Mouse (Mus musculus): ENCODE results near the gene Col16a1. TPM values are rescaled to one million over a fixed set of nuclear protein-coding genes. Genes with fewer than 3 reads are reported as not detected.

Gene Col16a1
- polyA plus RNA-seq, 1 experiment from 2014 or later = 5.6 TPM

DNA sequence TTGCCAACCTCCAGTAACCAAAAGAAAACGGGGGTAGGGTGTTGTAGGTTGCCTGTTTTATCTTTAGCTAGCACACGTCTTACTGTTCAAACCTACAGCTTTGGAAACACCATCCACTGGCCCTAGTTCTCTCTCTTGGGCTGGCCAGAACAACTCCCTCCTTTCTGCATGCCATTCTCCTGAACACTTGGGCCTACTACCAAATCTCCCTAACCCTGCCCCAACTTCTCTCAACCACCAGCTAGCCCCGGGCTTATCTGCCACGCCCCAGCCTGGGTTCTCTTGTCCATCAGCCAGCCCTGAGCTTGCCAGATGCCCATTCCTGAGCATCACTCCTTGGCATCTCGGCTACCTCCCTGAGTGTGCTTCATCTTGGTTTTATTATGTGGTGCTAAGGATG, 81.3 kb downstream of the Col16a1 start:
- Histone ChIP-seq H3K27me3 (ENCODE audit: control insufficient read depth, insufficient read depth, low read length) (no peaks in the 10 kb centered on the region), H3K36me3 (replicated peaks; ENCODE audit: control insufficient read depth, insufficient read depth, low read depth, low read length) (no peaks in the 10 kb centered on the region; the same call in none of the 2 replicates), H3K9ac (replicated peaks; ENCODE audit: low read length) (no peak overlapping the region), H3K27ac (replicated peaks; ENCODE audit: low read depth, low read length) (no peak overlapping the region), H3K9me3 (replicated peaks; ENCODE audit: control insufficient read depth, low read length) (no peaks in the 10 kb centered on the region), H3K4me2 (ENCODE audit: low read depth, low read length) (no peak overlapping the region), H3K4me3 (ENCODE audit: low read depth, low read length) (no peak overlapping the region), H3K4me1 (ENCODE audit: control insufficient read depth, insufficient read depth, low read length) (no peaks in the 10 kb centered on the region)
- ATAC-seq (replicated peaks; ENCODE audit: insufficient number of reproducible peaks, low FRiP score, low TSS enrichment, low read depth) (no peak), DNase-seq (ENCODE audit: low spot score) (no peak)
- WGBS = 82% methylated on average over 5 of the region's 5 CpGs

DNA sequence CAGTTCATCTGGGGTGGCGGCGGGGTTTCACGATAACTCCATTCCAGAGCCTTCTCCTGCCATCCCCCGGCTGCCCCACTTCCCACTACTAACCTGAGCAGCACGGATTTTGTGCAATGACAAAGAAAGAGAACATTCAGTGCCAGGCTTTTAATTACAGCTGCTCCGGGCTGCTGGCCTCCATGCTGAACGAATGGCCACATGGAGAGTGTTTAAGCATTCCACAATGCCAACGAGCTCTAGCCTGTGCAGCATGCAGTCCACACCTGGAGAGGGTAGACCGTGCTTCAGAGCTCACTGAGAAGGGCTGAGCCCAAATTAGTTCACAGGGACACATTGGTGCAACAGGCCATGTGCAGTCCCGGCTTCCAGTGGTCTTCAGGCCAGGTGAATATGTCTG, 82.4 kb downstream of the Col16a1 start:
- Histone ChIP-seq H3K4me1 (ENCODE audit: control insufficient read depth, insufficient read depth, low read length) (no peaks in the 10 kb centered on the region), H3K4me2 (ENCODE audit: low read depth, low read length) (no peak overlapping the region), H3K27me3 (ENCODE audit: control insufficient read depth, insufficient read depth, low read length) (no peaks in the 10 kb centered on the region), H3K9ac (replicated peaks; ENCODE audit: low read length) (no peak overlapping the region), H3K36me3 (replicated peaks; ENCODE audit: control insufficient read depth, insufficient read depth, low read depth, low read length) (no peaks in the 10 kb centered on the region; the same call in 1 of the 2 replicates), H3K4me3 (ENCODE audit: low read depth, low read length) (no peak overlapping the region), H3K9me3 (replicated peaks; ENCODE audit: control insufficient read depth, low read length) (no peaks in the 10 kb centered on the region), H3K27ac (replicated peaks; ENCODE audit: low read depth, low read length) (no peak overlapping the region)
- ATAC-seq (replicated peaks; ENCODE audit: insufficient number of reproducible peaks, low FRiP score, low TSS enrichment, low read depth) (no peak), DNase-seq (ENCODE audit: low spot score) (no peak)
- WGBS = 79% methylated on average over 10 of the region's 10 CpGs

DNA sequence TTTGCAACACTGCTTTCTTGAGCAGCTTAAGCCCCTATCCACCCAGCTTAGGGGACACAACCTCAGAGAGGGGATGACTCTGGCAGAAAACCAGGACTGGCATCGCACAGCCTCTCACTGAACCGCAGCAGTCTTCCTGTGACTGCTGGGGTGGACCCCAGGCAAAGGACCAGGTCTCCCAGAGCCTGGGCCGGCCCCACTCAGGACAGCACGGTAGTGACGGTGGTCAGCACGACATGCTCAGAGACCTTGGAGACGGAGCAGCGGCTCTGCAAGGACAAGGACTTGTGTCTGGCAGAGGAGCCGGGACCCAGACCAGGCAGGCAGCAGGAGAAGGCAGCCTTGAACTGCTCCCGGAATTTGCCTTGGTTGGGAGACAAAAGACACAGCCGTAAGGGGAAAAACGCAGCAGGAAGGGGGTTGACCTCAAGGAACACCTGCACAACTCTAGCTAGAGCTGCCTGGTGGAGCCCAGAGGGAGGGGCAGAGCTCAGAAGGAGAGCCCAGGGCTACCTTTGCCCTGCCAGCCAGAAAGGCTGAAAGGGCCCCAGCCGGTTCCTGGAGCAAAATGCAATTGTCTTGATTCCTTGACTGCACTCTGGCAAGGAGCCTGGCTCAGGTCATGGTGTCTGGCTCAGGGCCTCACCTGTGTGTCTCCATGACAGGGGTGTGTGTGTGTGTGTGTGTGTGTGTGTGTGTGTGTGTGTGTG, 83.2 kb downstream of the Col16a1 start:
- 56% methylated on average over 13 of the region's 13 CpGs for WGBS
- no peak overlapping the region for H3K9ac ChIP-seq (replicated peaks; ENCODE audit: low read length)

DNA sequence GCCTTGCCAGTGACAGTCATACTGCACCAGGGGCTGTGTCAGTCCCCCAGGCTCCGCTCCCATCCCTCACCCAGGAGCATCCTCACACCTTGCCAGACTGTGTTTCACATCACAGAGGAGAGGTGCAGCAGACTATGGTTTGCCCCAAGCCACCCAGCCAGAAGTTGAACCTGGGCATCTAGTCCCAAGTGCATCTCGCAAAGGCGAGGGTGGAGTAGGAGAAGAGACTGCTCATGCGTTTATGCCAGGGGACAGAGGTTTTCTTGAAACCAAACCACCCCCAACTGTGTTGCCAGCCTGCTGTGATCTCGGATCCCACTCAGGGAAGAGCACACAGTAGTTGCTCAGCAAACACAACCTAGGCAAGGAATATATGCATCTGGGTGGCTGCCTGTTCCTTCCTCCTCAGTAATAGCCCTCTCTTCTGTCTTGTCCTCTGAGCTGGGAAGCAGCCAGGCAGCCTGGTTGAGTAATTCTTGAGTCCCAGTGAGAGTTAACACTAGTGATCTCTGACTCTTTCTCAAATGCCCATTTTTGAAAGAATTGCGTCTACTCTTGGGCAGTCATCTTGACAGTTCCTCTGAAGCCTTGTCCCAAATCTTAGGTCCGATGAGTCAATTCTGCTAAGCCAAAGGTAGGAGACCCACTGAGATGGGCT, 83.9 kb downstream of the Col16a1 start:
- DNase-seq (ENCODE audit: low spot score) (no peak), ATAC-seq (replicated peaks; ENCODE audit: insufficient number of reproducible peaks, low FRiP score, low TSS enrichment, low read depth) (no peak)
- no peak overlapping the region for H3K4me2 ChIP-seq (ENCODE audit: low read depth, low read length)
- H3K27ac ChIP-seq (replicated peaks; ENCODE audit: low read depth, low read length) = no peak overlapping the region
- no peaks in the 10 kb centered on the region for H3K36me3 ChIP-seq (replicated peaks; ENCODE audit: control insufficient read depth, insufficient read depth, low read depth, low read length)
- WGBS = 85% methylated on average over 7 of the region's 7 CpGs
- H3K9me3 ChIP-seq (replicated peaks; ENCODE audit: control insufficient read depth, low read length) = no peaks in the 10 kb centered on the region
- no peaks in the 10 kb centered on the region for H3K4me1 ChIP-seq (ENCODE audit: control insufficient read depth, insufficient read depth, low read length)
- H3K4me3 ChIP-seq (ENCODE audit: low read depth, low read length) = no peak overlapping the region
- no peak overlapping the region for H3K9ac ChIP-seq (replicated peaks; ENCODE audit: low read length)
- no peaks in the 10 kb centered on the region for H3K27me3 ChIP-seq (ENCODE audit: control insufficient read depth, insufficient read depth, low read length)

More for the DNA sequence above, 83.2 kb downstream of the Col16a1 start:
- no peak overlapping the region for H3K27ac ChIP-seq (replicated peaks; ENCODE audit: low read depth, low read length)
- H3K36me3 ChIP-seq (replicated peaks; ENCODE audit: control insufficient read depth, insufficient read depth, low read depth, low read length) = no peaks in the 10 kb centered on the region
- no peaks in the 10 kb centered on the region for H3K4me1 ChIP-seq (ENCODE audit: control insufficient read depth, insufficient read depth, low read length)
- no peak for DNase-seq (ENCODE audit: low spot score)
- no peak for ATAC-seq (replicated peaks; ENCODE audit: insufficient number of reproducible peaks, low FRiP score, low TSS enrichment, low read depth)
- H3K4me3 ChIP-seq (ENCODE audit: low read depth, low read length) = no peak overlapping the region
- H3K9me3 ChIP-seq (replicated peaks; ENCODE audit: control insufficient read depth, low read length) = no peaks in the 10 kb centered on the region
- H3K4me2 ChIP-seq (ENCODE audit: low read depth, low read length) = no peak overlapping the region
- H3K27me3 ChIP-seq (ENCODE audit: control insufficient read depth, insufficient read depth, low read length) = no peaks in the 10 kb centered on the region

DNA sequence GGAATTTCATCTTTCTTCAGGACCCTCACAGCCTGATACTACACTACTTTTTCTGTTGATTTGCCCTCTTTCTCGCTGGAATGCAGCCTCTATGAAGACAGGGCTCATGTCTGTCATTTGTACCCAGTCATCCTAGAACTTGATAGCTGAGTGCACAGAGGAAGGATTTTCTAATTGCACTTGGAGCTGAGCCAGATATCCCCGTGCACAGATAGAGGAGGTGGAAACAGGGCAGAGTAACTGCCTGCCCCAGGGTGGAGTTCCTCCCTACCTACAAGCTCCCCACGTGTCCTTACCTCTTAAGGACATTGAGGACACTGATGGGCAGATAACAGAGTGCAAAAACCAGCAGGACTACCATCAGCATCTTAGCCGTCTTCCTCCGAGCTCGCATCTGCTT, 85.8 kb downstream of the Col16a1 start:
- H3K27ac ChIP-seq (replicated peaks; ENCODE audit: low read depth, low read length) = no peak overlapping the region
- 66% methylated on average over 6 of the region's 6 CpGs for WGBS

DNA sequence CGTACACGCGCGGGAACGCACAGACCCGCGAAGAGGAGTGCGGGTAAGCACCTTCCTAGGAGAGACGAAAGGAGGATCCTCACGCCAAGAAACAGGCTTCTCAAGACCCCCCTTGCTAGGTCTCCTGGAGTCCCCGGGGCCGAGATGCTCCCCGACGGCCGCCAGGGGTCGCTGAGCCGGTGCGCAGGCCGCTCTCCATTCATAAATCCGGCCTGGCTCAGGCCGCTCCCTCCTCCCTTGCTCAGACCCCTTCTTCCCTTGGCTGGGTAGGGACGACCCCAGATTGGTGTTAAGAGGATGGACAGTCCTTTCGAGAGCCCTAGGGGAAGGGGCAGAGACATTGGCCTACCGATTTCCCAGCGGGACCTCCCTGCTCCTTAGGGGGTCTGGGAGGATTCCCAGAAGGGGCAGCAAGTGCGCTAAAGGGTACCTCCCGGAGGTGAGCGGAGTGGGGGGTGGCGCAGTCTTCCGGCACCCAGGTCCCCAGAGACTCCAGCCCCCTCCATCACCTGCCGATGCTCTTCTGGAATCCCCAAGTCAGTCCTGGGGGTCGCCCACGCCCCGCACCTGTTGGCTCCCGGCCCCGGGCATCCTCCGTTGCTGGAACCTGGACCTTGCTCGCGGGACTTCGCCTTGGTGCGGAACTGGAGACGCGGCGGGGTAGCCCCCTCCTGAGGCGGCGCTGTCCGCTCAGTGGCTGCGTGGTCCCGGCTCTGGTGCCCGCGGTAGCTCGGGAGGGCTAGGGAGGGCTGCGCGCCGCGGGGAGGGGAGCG, 91.0 kb downstream of the Col16a1 start:
- no peaks in the 10 kb centered on the region for H3K36me3 ChIP-seq (replicated peaks; ENCODE audit: control insufficient read depth, insufficient read depth, low read depth, low read length)
- H3K27ac ChIP-seq (replicated peaks; ENCODE audit: low read depth, low read length) = no peak overlapping the region
- peaks cover 31% of the 10 kb centered on the region for H3K27me3 ChIP-seq (ENCODE audit: control insufficient read depth, insufficient read depth, low read length)
- H3K4me3 ChIP-seq (ENCODE audit: low read depth, low read length) = peak overlapping the region; percentile 33
- peak; percentile 88 for DNase-seq (ENCODE audit: low spot score)
- H3K4me1 ChIP-seq (ENCODE audit: control insufficient read depth, insufficient read depth, low read length) = peaks cover 7% of the 10 kb centered on the region; the same call in 1 of the 2 replicates
- ATAC-seq (replicated peaks; ENCODE audit: insufficient number of reproducible peaks, low FRiP score, low TSS enrichment, low read depth) = peak; percentile 32
- H3K9me3 ChIP-seq (replicated peaks; ENCODE audit: control insufficient read depth, low read length) = no peaks in the 10 kb centered on the region
- H3K9ac ChIP-seq (replicated peaks; ENCODE audit: low read length) = peak overlapping the region; percentile 32
- H3K4me2 ChIP-seq (ENCODE audit: low read depth, low read length) = peak overlapping the region; percentile 76
- under 1% methylated on average over 49 of the region's 57 CpGs for WGBS

More for the DNA sequence above, 85.8 kb downstream of the Col16a1 start:
- Histone ChIP-seq H3K4me1 (ENCODE audit: control insufficient read depth, insufficient read depth, low read length) (no peaks in the 10 kb centered on the region), H3K4me3 (ENCODE audit: low read depth, low read length) (no peak overlapping the region), H3K9me3 (replicated peaks; ENCODE audit: control insufficient read depth, low read length) (no peaks in the 10 kb centered on the region), H3K9ac (replicated peaks; ENCODE audit: low read length) (no peak overlapping the region), H3K4me2 (ENCODE audit: low read depth, low read length) (no peak overlapping the region), H3K36me3 (replicated peaks; ENCODE audit: control insufficient read depth, insufficient read depth, low read depth, low read length) (no peaks in the 10 kb centered on the region), H3K27me3 (ENCODE audit: control insufficient read depth, insufficient read depth, low read length) (peaks cover 6% of the 10 kb centered on the region; the same call in 1 of the 2 replicates)
- no peak for ATAC-seq (replicated peaks; ENCODE audit: insufficient number of reproducible peaks, low FRiP score, low TSS enrichment, low read depth)
- no peak for DNase-seq (ENCODE audit: low spot score)

DNA sequence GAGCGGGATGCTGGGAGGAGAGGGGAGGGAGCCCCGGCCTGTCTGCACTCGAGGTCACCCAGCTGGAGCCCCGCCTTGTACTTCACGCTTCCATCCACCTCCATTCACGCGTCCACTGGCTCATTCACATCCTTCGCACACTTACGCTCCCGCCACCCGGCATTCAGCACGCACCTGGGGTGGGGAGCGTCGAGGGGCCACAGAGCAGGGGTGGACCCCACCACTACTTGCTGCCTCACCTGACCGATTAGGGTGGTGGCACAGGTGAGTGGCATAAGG, 91.5 kb downstream of the Col16a1 start, which contains the start of gene Hcrtr1:
Hcrtr1 (minus strand) TSS at position 146 of the 279 bp plus-strand sequence.
- 2% methylated on average over 13 of the region's 15 CpGs for WGBS
- no peak for ATAC-seq (replicated peaks; ENCODE audit: insufficient number of reproducible peaks, low FRiP score, low TSS enrichment, low read depth)
- Histone ChIP-seq H3K27me3 (ENCODE audit: control insufficient read depth, insufficient read depth, low read length) (peaks cover 31% of the 10 kb centered on the region), H3K9ac (replicated peaks; ENCODE audit: low read length) (peak within 1 kb of the TSS; percentile 32), H3K9me3 (replicated peaks; ENCODE audit: control insufficient read depth, low read length) (no peaks in the 10 kb centered on the region), H3K36me3 (replicated peaks; ENCODE audit: control insufficient read depth, insufficient read depth, low read depth, low read length) (no peaks in the 10 kb centered on the region), H3K27ac (replicated peaks; ENCODE audit: low read depth, low read length) (no peak within 1 kb of the TSS), H3K4me2 (ENCODE audit: low read depth, low read length) (peak within 1 kb of the TSS; percentile 76), H3K4me1 (ENCODE audit: control insufficient read depth, insufficient read depth, low read length) (peaks cover 7% of the 10 kb centered on the region; the same call in 1 of the 2 replicates), H3K4me3 (ENCODE audit: low read depth, low read length) (peak within 1 kb of the TSS; percentile 33)
- DNase-seq (ENCODE audit: low spot score) = peak; percentile 22

Measured in embryonic facial prominence, embryonic 11.5 days (tissue).